30 mouse cellular contexts compared by ENCODE assay signal in the genomic region with DNA sequence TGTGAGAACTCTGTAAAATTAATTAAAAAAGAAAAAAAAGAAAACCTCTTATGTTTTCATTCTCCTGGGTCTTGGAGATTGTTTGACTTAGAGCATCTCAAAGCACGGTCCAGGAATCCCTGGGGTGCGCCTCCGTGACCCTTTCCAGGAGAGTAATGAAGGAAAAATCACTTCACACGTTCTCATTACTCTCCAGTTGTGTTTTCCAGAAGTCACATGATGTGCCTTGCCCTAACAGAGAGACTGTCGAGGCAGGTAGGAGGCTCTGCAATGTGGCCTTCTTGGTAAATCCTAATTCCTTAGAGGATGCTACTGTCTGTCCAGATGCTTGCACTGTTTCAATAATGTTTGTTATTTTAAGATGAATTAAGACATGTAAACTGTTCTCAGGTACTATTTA.
DNase-seq lines count a peak whose midpoint lies in the region; ATAC-seq and TF ChIP-seq lines count a peak whose summit lies in the region.
"Had no signal": no experiment of that assay in that cellular context is flagged by ENCODE, and none has a peak within 500 bp of the region (broad histone marks: within the 10 kb centered on the region; RNA-seq: fewer than 3 reads in every experiment).

No protein-coding gene starts in this region.

- no peak for TF ChIP-seq EP300 in heart, adult 2 months (IDR thresholded peaks at IDR 0.05; ENCODE audit: insufficient read depth, low read depth, low read length)

- H3K9me3 ChIP-seq in intestine, embryonic 15.5 days, result no peaks in the 10 kb centered on the region
- H3K9me3 ChIP-seq: forebrain, embryonic 10.5 days; forebrain, embryonic 13.5 days; heart, embryonic 10.5 days; heart, embryonic 13.5 days; hindbrain, embryonic 12.5 days; hindbrain, embryonic 15.5 days had no signal

- no peaks in the 10 kb centered on the region for H3K36me3 ChIP-seq in heart, adult 2 months (ENCODE audit: control insufficient read depth, insufficient read depth, low read length)
- no peaks in the 10 kb centered on the region for H3K36me3 ChIP-seq in intestine, embryonic 15.5 days
- H3K36me3 ChIP-seq: forebrain, embryonic 10.5 days; G1E; heart, embryonic 10.5 days; heart, embryonic 13.5 days; hindbrain, embryonic 12.5 days; hindbrain, embryonic 15.5 days had no signal

- WGBS in heart, adult 2 months, result 58% methylated on average over 5 of the region's 5 CpGs
- WGBS in intestine, embryonic 15.5 days, result 58% methylated on average over 5 of the region's 5 CpGs

- no peaks in the 10 kb centered on the region for H3K27me3 ChIP-seq in heart, adult 2 months (ENCODE audit: control insufficient read depth, insufficient read depth, low read length)
- H3K27me3 ChIP-seq in intestine, embryonic 15.5 days (replicated peaks), result no peaks in the 10 kb centered on the region
- H3K27me3 ChIP-seq: CH12.LX; forebrain, embryonic 13.5 days; heart, embryonic 13.5 days; hindbrain, embryonic 12.5 days; hindbrain, embryonic 15.5 days; Patski had no signal

- no peak overlapping the region for H3K9ac ChIP-seq in heart, adult 2 months (ENCODE audit: low read depth, low read length)
- H3K9ac ChIP-seq in intestine, embryonic 15.5 days, result no peak overlapping the region
- H3K9ac ChIP-seq: forebrain, embryonic 13.5 days; heart, embryonic 13.5 days; hindbrain, embryonic 12.5 days; hindbrain, embryonic 15.5 days had no signal

- ATAC-seq in intestine, embryonic 15.5 days, result no peak
- ATAC-seq: forebrain, embryonic 13.5 days; forebrain, embryonic 16.5 days; inflammation-experienced regulatory T-cells, adult 6 months; intestine, postnatal 0 days; Patski had no signal

- peaks cover 3% of the 10 kb centered on the region; the same call in 1 of the 2 replicates for H3K4me1 ChIP-seq in heart, adult 2 months (ENCODE audit: control insufficient read depth, insufficient read depth, low read length)
- H3K4me1 ChIP-seq in intestine, embryonic 15.5 days (replicated peaks), result no peaks in the 10 kb centered on the region
- H3K4me1 ChIP-seq: forebrain, embryonic 10.5 days; forebrain, embryonic 13.5 days; hindbrain, embryonic 12.5 days; hindbrain, embryonic 15.5 days had no signal

- peak; percentile 56 for DNase-seq in heart, adult 11 months
- no peak for DNase-seq in heart, adult 2 months
- peak; percentile 40 for DNase-seq in embryo, embryonic 10.5 days (ENCODE audit: low spot score)
- DNase-seq in forelimb bud, embryonic 11.5 days (ENCODE audit: low read depth, low spot score), result peak; percentile 40
- DNase-seq in right cerebral cortex, adult 2 months (ENCODE audit: low spot score in 2 of 2), result no peak
- DNase-seq: adrenal gland, postnatal 10 days; adrenal gland, postnatal 36 days; B cell, adult 2 months; cerebellum, adult 18-20 months; cerebellum, postnatal 10 days; cerebellum, postnatal 36 days; gastrocnemius, adult 2 months; gastrocnemius, postnatal 14 days; heart, adult 18-20 months; heart, postnatal 14 days; heart, postnatal 4 days; kidney, adult 2 months had no signal

- H3K4me3 ChIP-seq in heart, adult 2 months, result no peak overlapping the region
- H3K4me3 ChIP-seq in intestine, embryonic 15.5 days (replicated peaks), result no peak overlapping the region
- H3K4me3 ChIP-seq: forebrain, embryonic 10.5 days; forebrain, embryonic 13.5 days; gastrocnemius, adult 2 months; heart, embryonic 10.5 days; heart, embryonic 13.5 days; hindbrain, embryonic 12.5 days; hindbrain, embryonic 15.5 days had no signal

- no peaks in the 10 kb centered on the region for H3K79me2 ChIP-seq in heart, adult 2 months (replicated peaks; ENCODE audit: control insufficient read depth, insufficient read depth, low read length)

- H3K27ac ChIP-seq in heart, adult 2 months, result no peak overlapping the region
- H3K27ac ChIP-seq in intestine, embryonic 15.5 days, result no peak overlapping the region
- H3K27ac ChIP-seq: forebrain, embryonic 10.5 days; forebrain, embryonic 13.5 days; gastrocnemius, adult 2 months; heart, embryonic 10.5 days; heart, embryonic 13.5 days; hindbrain, embryonic 12.5 days; hindbrain, embryonic 15.5 days had no signal

- TF ChIP-seq POLR2A in heart, adult 2 months (IDR thresholded peaks at IDR 0.05; ENCODE audit: insufficient read depth, low read depth, low read length), result no peak

- no peak for TF ChIP-seq CTCF in heart, adult 2 months (IDR thresholded peaks at IDR 0.05)

- intact Hi-C loops in heart, adult 2 months (cut with DNase I), result no loop called here

- no peak overlapping the region for H3K4me2 ChIP-seq in intestine, embryonic 15.5 days (replicated peaks)
- H3K4me2 ChIP-seq: forebrain, embryonic 13.5 days; heart, embryonic 13.5 days; hindbrain, embryonic 12.5 days; hindbrain, embryonic 15.5 days had no signal

Comparison
In these comparisons a context has a peak if more than half of its experiments do, and no peak if none do; other contexts are left out.
1. DNase-seq: peak in heart, adult 11 months (single experiment), embryo, embryonic 10.5 days (single experiment) and forelimb bud, embryonic 11.5 days (single experiment); none in heart, adult 2 months (0 of 2) and right cerebral cortex, adult 2 months (0 of 2).